Comparison of ENCODE assay signal across 7 mouse cellular contexts in genomic region chr17:33810334-33811141, GRCm38 (mm10). TPM values are rescaled to one million over a fixed set of nuclear protein-coding genes. Genes with fewer than 3 reads are reported as not detected.
DNase-seq lines count a peak whose midpoint lies in the region; ATAC-seq lines count a peak whose summit lies in the region.

TSS of gene Kank3 (plus strand) at chr17:33810519.

- no peaks in the 10 kb centered on the region for H3K9me3 ChIP-seq in embryonic facial prominence, embryonic 11.5 days (replicated peaks; ENCODE audit: control insufficient read depth, low read length)
- H3K9me3 ChIP-seq in limb, embryonic 10.5 days (replicated peaks), result no peaks in the 10 kb centered on the region
- H3K9me3 ChIP-seq in midbrain, embryonic 13.5 days, result no peaks in the 10 kb centered on the region

- DNase-seq in adrenal gland, postnatal 14 days, result peak; percentile 97
- DNase-seq in embryonic facial prominence, embryonic 11.5 days (ENCODE audit: low spot score), result peak; percentile 98
- peak; percentile 91 for DNase-seq in kidney, adult 11 months
- peak; percentile 93 for DNase-seq in limb, embryonic 10.5 days (ENCODE audit: low spot score)
- DNase-seq in spleen, adult 12 weeks (ENCODE audit: low spot score), result peak; percentile 68

- peak; percentile 98 for ATAC-seq in embryonic facial prominence, embryonic 11.5 days (replicated peaks; ENCODE audit: insufficient number of reproducible peaks, low FRiP score, low TSS enrichment, low read depth)
- ATAC-seq in granulocyte monocyte progenitor cell, adult 5-6 weeks (replicated peaks; ENCODE audit: poor library complexity, severe bottlenecking), result peak; percentile 98
- peak; percentile 99 for ATAC-seq in midbrain, embryonic 13.5 days

- H3K4me3 ChIP-seq in embryonic facial prominence, embryonic 11.5 days (ENCODE audit: low read depth, low read length), result peak within 1 kb of the TSS; percentile 53
- peak within 1 kb of the TSS; percentile 65 for H3K4me3 ChIP-seq in limb, embryonic 10.5 days
- peak within 1 kb of the TSS; percentile 51 for H3K4me3 ChIP-seq in midbrain, embryonic 13.5 days (replicated peaks)

- peak within 1 kb of the TSS; percentile 49 for H3K9ac ChIP-seq in embryonic facial prominence, embryonic 11.5 days (replicated peaks; ENCODE audit: low read length)
- peak within 1 kb of the TSS; percentile 61 for H3K9ac ChIP-seq in midbrain, embryonic 13.5 days (replicated peaks)

- H3K4me1 ChIP-seq in embryonic facial prominence, embryonic 11.5 days (ENCODE audit: control insufficient read depth, insufficient read depth, low read length), result no peaks in the 10 kb centered on the region; the same call in 1 of the 2 replicates
- H3K4me1 ChIP-seq in limb, embryonic 10.5 days, result peaks cover 22% of the 10 kb centered on the region
- H3K4me1 ChIP-seq in midbrain, embryonic 13.5 days (replicated peaks), result peaks cover 11% of the 10 kb centered on the region; the same call in 1 of the 2 replicates

- H3K27me3 ChIP-seq in embryonic facial prominence, embryonic 11.5 days (ENCODE audit: control insufficient read depth, insufficient read depth, low read length), result no peaks in the 10 kb centered on the region
- peaks cover 14% of the 10 kb centered on the region for H3K27me3 ChIP-seq in limb, embryonic 10.5 days (ENCODE audit: low read depth, poor library complexity, severe bottlenecking)
- peaks cover 16% of the 10 kb centered on the region for H3K27me3 ChIP-seq in midbrain, embryonic 13.5 days

- H3K4me2 ChIP-seq in embryonic facial prominence, embryonic 11.5 days (ENCODE audit: low read depth, low read length), result peak within 1 kb of the TSS; percentile 82
- peak within 1 kb of the TSS; percentile 72 for H3K4me2 ChIP-seq in midbrain, embryonic 13.5 days (replicated peaks)

- no peaks in the 10 kb centered on the region for H3K36me3 ChIP-seq in embryonic facial prominence, embryonic 11.5 days (replicated peaks; ENCODE audit: control insufficient read depth, insufficient read depth, low read depth, low read length)
- 0 out of 2 replicates have a peak, but pooled peaks cover 1% of the 10 kb centered on the region for H3K36me3 ChIP-seq in limb, embryonic 10.5 days
- no peaks in the 10 kb centered on the region for H3K36me3 ChIP-seq in midbrain, embryonic 13.5 days

- WGBS in embryonic facial prominence, embryonic 11.5 days, result under 1% methylated on average over 36 of the region's 36 CpGs
- 1% methylated on average over 36 of the region's 36 CpGs for WGBS in limb, embryonic 10.5 days
- 2% methylated on average over 36 of the region's 36 CpGs for WGBS in midbrain, embryonic 13.5 days

- H3K27ac ChIP-seq in embryonic facial prominence, embryonic 11.5 days (replicated peaks; ENCODE audit: low read depth, low read length), result no peak within 1 kb of the TSS; the same call in 1 of the 2 replicates
- H3K27ac ChIP-seq in limb, embryonic 10.5 days, result peak within 1 kb of the TSS; percentile 69; the same call in 1 of the 2 replicates
- H3K27ac ChIP-seq in midbrain, embryonic 13.5 days, result no peak within 1 kb of the TSS

RNA-seq across cellular contexts. Expression of gene Kank3, which starts in this region (rescaled TPM):
- 92.4 and 108 TPM in 2 replicates for total RNA-seq in adrenal gland, postnatal 14 days (2021)
- 18.2 and 25.1 TPM in 2 replicates for polyA plus RNA-seq in embryonic facial prominence, embryonic 11.5 days (2014; fragmentation: Nextera tagmentation; extraction: Ambion mirVana)
- total RNA-seq in granulocyte monocyte progenitor cell, adult 5-6 weeks (2014; fragmentation: Nextera tagmentation), result 17.5 and 21.0 TPM in 2 replicates
- total RNA-seq in granulocyte monocyte progenitor cell, adult 5-6 weeks (2017), result 5.3 and 5.5 TPM in 2 replicates
- polyA plus RNA-seq in limb, embryonic 10.5 days (2016; fragmentation: Nextera tagmentation; extraction: Ambion mirVana), result 24.8 and 28.5 TPM in 2 replicates
- polyA plus RNA-seq in midbrain, embryonic 13.5 days (2015; fragmentation: Nextera tagmentation; extraction: Ambion mirVana), result 28.6 and 36.2 TPM in 2 replicates
